Mouse (Mus musculus): ENCODE measurements at regions not wholly inside any gene's neighbourhood (a gene's known extent, or its start where the extent isn't known, plus 50 kb on each side); places are given as distances from the start of the nearest gene placed in this dataset.

DNA sequence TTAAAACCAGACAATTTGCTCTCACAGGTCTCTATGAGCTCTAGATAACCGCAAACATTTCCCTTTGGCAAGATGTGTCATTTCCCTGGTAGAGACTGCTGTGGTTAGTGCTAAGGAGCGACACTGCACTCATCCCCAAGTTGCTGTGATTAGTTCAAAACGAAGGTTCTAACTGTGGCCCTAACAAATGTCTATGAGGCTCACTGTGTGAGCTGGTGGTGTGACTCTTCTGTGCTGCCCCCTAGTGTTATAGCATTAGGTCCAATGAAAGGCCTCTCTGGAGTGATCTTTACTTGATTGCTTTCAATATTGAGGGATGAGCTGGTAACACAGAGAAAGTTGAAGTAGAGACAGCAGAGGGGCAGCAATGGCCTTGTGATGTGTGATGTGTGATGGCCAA, 262.7 kb downstream of the Pmp22 start:
- DNase-seq (ENCODE audit: inconsistent age in 2 of 2, low spot score in 1 of 2) = peak in 1 of 2 experiments; percentile 36

DNA sequence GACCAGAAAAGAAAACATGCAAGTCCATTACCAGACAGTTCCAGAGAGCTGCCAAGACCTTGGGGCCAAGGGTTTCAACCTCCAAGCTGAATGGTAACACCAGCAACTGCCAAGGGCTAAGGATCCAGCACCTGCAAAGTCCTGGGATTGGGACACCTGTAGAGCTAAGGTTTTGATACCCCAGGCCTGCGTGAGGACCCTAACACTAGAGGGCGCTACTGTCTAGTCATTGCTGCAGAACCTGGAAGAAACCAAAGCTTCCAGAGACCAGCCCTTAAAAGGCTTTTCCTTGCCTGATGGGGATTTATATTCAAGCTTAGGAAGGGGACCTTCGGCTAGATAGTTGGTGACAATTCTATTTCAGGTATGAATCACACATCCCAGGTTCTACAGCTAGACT, 263.6 kb downstream of the Pmp22 start:
- DNase-seq (ENCODE audit: inconsistent age in 2 of 2, low spot score in 1 of 2) = peak in 1 of 2 experiments; percentile 51

DNA sequence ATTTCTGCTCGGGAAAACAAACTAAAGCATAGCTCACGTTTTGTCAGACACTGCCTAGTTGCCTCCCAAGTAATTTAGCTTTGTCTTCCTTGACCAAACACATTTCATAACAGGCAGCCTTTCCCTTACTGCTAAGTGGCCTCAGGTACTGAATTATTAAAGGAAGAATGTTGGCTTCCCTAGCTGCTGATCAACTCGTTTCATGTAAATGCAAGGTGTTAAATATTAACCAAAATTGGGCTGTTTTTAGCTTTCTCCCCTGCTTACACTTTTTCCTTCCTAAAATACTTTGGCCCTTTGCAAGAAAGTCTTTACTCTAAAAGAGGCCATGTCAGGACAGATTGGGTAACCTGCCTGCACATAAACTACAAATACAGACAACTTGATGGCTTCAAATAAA, 265.4 kb downstream of the Pmp22 start:
- DNase-seq (ENCODE audit: inconsistent age in 2 of 2, low spot score in 1 of 2) = no peak

DNA sequence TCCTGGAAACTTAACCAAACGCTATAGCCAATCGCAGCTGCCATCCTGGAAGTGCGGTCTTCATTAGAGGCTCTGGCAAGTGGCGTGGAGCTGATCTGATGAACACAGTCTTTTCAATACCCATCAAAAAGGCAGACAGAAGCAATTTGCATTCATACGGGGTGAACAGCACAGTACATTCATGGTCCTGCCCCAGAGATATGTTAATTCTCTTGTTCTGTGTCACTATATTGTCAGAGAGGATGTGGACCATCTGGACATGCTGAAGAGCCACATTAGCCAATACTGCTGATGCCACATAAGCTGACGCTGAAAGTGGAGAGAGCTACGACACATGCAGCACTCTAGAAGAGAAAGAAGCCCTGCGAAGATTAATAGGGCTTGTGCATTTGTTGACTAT, 267.6 kb downstream of the Pmp22 start:
- no peak for DNase-seq (ENCODE audit: inconsistent age in 2 of 2, low spot score in 1 of 2)

DNA sequence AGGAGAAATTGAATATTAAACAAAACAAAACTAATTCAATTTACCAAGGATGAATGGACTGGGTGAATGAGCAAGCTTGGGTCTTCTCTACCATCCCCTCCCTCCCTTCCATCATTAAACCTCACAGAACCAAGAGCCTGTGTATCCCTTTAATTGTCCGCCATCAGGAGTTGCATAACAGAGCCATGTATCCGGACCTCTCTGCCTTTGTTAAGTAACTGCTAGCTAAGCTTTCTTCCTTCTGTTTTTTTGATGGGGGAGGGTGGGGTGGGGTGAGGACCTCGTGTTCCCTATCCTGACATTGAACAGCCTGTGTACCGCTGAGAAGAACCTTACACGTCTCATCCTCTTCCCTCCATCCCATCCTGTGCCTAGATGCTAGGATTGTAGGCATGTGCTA, 274.0 kb downstream of the Pmp22 start:
- DNase-seq (ENCODE audit: inconsistent age in 2 of 2, low spot score in 1 of 2) = no peak

DNA sequence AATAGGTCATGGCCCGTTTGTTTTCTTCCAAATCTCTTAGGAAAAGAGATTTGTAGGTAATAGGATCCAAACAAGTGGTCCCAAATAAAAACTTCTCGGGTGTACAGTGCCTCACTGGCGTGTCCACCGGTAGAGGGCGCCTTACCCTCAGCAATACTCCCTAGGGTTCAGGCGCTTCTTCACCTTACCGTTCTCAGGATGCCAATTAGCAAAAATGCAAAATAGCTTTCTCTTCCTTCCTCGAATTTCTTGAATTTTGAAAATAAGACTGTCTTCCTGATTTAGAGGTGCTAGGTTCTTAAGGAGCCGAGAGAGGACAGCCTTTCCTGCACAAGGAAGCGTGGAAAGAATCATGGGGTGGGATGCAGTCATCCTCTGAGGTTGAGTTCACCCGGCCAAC, 275.9 kb downstream of the Pmp22 start:
- peak; percentile 48 to 81 for DNase-seq (ENCODE audit: inconsistent age in 2 of 2, low spot score in 1 of 2)

DNA sequence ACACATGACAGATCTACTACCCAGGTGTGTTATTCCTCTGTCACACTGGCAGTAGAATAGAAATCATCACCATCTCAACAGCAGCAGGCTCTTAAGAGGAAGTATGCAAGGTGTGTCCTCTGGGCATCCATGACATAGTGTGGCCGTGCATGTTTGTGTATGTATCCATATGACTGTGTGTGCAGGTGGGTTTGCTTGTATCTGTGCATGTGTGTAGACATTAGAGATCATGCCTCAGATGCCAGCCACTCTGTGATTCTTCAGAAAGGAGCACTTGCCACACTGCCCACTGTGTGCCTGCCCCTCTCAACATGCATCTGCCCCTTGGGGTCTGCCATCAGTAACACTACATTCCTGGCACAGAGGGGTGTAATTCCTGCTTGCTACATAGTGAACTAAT, 280.6 kb downstream of the Pmp22 start:
- no peak for DNase-seq (ENCODE audit: inconsistent age in 2 of 2, low spot score in 1 of 2)

DNA sequence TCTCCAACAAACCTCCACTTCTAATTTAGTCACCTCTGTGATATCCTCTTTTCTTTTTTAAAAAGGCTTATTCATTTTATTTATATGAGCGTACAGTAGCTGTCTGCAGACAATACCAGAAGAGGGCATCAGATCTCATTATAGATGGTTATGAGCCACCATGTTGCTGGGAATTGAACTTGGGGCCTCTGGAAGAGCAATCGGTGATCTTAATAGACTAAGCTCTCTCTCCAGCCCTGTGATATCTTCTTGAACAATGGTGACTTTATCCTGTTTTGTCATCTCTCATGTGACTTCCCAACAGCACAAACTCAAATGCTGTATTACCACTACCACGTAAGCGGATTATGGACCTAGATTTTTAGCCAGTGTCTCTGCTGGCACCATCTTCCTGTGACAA, 282.1 kb downstream of the Pmp22 start:
- no peak for DNase-seq (ENCODE audit: inconsistent age in 2 of 2, low spot score in 1 of 2)

DNA sequence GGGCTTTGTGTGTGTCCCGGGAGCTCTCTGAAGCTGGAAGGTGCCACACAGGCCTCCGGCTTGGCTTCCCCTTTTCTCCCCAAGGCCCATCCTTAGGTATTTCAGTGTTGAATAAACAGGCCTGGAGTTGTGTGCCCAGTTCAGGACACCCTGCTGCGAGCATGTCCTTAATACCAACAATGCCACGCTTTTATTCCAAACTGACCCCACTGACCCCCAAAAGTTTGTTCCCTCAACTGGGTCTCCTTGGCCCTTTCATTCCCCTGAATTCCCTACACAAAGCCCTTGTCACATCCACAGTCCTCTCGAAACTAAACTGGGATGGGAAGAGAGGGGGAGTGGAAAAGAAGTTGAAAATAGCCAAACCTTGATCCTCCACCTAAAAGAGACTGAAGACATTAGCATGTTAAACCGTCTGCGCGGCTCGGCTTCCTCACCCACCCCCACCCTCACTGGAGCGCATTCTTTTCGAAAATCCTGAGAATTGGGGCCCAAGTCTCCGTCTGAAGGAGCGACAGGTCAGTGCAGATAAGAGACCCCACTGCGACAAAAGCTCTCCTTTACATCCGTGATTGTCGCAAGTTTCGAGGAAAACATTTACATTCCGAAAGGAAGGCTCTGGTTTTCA, 283.7 kb downstream of the Pmp22 start:
- DNase-seq (ENCODE audit: inconsistent age in 2 of 2, low spot score in 1 of 2) = no peak

DNA sequence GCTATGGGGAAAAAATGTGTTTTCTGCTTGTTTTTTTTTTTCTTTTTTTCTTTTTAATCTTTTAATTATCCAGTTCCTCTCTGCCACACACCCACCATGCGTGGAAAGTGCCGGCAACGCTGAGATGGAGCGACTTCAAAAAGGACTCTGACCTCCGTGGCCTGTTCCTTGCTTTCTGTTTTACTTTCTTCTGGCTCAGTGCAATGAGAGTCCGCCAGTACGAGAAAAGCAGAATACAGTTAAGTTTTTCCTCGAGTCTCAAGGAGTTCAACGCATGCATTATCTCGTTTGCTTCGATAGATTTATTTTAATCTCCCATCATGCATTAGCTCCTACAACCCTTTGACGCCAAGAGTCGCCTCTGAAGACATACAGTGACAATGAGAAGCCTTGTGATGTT, 284.3 kb downstream of the Pmp22 start:
- DNase-seq (ENCODE audit: inconsistent age in 2 of 2, low spot score in 1 of 2) = peak in 1 of 2 experiments; percentile 26

DNA sequence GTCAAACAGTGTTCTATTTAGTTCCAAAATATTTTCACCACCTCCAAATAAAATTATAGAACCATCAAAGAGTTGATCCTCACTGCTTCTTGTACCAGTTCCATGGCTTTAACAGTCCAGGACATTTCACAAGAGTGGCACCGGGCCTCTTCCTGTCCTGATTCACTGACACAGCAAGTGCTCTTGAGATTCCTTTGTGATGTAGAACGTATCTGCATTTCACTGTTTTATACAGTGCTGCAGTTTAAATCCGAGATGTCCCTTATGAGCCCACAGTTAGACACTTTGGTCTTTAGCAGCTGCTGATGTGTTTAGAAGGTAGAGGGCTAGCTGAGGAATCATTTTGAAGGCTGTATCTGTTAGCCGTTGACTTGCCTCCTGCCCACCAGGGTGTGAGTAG, 284.8 kb downstream of the Pmp22 start:
- no peak for DNase-seq (ENCODE audit: inconsistent age in 2 of 2, low spot score in 1 of 2)

DNA sequence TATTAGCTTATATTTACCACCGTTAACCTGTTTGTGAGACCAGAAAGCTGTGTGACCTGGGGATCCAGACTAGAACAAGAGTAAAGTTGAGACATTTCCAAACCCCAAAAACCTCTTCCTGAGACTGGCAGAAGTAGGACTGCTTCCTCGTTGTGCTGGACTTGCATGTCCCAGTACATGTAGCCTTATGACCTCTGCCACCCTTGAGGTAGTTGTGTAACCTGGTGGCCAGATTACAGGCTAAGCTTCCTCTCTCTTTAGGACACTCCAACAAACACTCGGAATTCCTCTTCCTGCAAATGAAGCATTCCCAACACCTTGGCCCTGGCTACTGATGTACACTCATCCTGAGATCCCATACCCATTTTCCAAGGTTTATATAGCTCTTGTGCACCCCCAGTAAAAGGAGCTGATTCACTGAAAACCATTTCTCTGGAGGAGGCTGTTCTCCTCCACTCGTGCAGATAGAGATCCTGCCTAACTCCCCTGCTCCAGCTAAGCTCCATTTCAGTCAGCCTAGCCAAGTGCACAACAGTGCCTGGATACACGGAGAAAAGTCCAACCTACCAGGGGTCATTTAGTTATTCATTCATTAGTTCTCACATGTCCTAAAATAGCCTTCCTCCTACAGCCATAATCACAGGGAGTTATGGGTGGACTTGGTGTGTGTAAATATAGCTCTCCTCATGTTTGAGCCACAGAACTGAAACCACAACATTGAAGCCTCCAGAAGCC, 289.4 kb downstream of the Pmp22 start:
- DNase-seq (ENCODE audit: inconsistent age in 2 of 2, low spot score in 1 of 2) = no peak

DNA sequence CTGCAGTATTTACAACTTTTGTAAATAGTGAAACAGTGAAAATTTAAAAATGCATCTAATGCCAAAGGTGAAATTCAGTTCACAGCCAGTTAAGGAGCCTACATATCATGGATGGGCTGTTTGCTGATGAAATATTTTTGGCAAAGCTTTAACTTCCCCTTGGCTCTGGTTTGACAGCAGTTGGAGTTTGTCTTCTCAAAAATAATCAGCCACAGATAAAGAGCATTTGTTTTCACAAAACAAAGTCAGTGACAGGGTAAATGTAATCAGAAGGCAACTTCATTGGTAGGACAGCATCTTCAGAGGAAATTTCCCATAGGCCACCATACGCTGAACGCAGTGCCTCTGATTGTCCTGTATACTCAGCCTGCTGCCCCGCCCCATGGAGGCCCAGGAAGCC, 291.6 kb downstream of the Pmp22 start:
- no peak for DNase-seq (ENCODE audit: inconsistent age in 2 of 2, low spot score in 1 of 2)

DNA sequence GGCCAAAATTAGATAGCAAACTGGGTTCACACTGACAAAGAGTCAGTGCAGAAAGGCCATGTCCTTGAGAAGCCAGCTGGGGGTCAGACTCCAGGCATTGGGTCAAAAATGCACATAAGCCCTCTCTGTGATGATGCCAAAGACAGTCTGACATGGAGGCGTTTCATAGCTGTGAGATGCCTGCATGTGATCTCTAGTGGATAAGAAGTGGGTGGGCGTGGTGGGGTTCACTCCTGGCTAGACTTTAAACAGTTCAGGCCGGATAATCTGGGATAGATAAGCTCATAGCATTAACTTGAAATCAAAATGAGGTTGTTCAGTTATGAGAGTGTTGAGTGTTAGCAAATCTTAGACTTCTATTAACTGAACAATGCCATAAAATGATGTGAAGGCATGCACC, 293.3 kb downstream of the Pmp22 start:
- no peak for DNase-seq (ENCODE audit: inconsistent age in 2 of 2, low spot score in 1 of 2)

DNA sequence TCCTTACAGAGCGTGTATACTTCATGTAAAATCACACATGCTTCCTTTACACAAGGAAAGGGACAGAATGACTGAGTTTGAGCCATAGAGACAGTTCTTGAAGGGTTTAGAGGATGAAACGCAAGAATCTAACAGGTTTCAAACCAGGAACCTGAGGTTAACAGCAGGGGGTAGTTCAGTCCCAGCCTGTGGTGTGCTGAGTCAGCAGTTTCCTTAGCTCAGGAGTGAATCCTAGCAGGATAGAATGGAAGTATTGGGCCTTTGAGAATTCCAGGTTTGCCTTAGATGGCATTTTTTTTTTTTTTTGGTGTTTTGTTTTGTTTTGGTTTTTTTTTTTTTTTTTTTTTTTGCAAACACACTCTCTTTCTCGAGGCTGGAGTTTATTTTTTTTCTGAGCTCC, 295.5 kb downstream of the Pmp22 start:
- DNase-seq (ENCODE audit: inconsistent age in 2 of 2, low spot score in 1 of 2) = no peak

DNA sequence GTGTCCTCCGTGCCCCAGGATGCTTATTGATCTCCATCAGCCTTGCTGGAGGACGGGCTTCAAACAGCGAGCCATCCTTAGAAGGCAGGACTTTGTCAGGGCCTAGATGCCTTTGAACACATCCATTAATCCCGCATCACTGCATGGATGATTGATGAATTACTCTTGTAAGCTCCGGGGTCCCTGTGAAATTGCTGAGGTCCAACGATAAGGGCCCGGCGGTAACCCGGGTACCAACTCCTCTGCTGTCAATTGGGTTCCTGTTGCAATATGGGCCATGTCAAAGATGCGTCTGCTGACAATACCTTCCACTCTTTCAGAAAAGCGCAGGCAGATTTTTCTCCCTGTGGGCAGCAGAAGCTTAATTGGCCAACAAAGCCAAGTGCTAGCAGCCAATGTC, 297.0 kb downstream of the Pmp22 start:
- no peak for DNase-seq (ENCODE audit: inconsistent age in 2 of 2, low spot score in 1 of 2)

DNA sequence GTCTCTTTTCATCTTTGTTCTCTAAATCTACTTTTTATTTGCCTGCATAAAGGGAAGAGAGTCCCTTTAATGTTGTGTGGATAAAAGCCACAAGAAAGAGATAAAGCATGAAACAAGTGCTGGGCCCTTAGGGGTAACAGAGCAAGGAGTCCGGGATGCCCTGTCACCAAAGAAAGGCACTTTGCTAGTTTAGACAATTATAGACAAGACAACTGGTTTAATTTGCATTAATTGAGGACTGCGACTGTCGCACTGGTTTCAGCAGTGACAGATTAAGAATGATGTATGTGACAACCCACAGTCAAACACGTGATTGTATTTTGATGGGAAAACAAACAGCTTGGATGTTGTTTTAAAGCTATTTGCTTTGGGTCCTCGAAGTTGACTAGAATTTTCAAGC, 325.0 kb downstream of the Pmp22 start:
- DNase-seq (ENCODE audit: inconsistent age in 2 of 2, low spot score in 1 of 2) = no peak

DNA sequence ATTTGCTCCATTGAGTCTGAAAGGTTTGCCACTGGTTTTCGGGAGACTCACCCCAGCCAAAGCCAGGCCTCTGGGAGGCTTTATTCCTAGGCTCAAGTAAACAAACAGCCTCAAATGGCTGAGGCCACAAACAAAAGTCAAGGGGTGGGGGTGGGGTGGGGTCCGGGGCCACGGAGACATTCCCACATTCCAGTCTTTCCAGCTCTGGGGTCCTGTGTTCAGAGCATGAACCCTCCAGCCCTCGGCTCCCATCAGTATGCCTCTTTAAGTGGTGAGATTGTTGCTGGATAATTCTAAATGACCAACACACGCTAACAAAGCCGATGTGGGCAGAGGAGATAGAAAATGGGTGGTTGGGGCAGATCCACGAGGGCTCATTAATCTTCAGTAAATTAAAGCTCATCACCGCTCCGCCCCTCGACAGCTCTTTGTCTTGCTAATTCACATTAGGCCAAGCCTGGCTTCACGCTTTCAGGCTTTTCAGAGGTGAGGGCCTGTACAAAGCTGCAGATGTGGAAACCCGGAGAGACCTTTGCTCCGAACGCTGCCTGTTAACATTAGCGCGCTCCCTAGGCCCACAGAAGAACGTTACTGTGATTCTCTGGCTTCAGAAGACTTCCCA, 326.2 kb downstream of the Pmp22 start:
- DNase-seq (ENCODE audit: inconsistent age in 2 of 2, low spot score in 1 of 2) = no peak

DNA sequence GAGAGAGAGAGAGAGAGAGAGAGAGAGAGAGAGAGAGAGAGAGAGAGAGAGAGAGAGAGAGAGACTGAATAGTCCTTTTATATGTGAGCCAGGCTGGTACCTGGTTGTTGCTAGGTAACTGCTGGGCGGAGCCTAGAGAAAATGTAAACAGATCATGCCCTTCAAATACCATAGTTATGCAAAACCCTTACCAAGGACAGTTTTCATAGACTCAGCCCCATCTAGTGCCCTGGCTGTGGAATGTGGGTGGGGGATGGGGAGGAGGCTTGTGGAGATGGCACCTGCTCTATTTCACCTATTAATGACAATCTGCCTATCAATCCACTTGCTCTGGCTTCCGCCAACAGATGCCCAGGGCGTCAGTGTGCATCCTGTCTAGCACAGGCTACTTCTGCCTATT, 327.6 kb downstream of the Pmp22 start:
- no peak for DNase-seq (ENCODE audit: inconsistent age in 2 of 2, low spot score in 1 of 2)

DNA sequence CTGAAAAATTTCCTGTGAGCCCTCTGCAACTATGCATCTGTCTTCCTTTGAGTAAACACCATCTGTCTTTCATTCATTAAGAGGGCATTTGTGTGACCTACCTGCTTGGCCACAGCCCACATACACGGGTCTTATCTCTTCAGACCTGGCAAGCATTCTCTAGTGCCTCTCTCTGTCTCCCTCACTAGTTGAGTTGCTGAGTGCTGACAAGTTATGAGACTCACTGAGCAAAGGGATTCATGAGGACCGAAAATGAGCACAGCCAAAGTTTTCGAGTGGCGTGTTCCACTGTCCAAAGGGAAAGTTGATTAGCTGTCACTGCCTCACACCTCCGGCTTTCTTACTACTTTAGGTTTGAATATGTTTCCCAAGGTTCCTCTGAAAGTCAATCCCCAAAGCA, 328.5 kb downstream of the Pmp22 start:
- DNase-seq (ENCODE audit: inconsistent age in 2 of 2, low spot score in 1 of 2) = no peak

DNA sequence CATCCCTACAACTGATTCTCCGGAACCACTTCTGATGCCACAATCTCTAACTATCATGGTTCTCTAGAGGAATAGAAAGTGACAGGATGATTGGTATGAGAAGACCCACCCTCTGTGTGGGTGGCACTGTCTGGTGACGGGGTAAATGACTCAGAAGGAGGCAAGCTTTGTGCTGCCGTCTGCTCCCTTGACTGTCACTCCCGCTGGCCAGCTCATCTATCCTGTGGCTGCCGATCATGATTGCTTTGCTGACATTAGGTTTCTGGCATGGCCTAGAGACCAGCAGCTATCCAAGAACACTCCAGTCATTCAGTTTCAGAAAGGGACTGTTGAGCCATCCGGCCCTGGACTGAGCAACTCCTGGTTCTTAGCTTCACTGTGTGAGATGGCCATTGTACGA, 331.4 kb downstream of the Pmp22 start:
- DNase-seq (ENCODE audit: inconsistent age in 2 of 2, low spot score in 1 of 2) = no peak

DNA sequence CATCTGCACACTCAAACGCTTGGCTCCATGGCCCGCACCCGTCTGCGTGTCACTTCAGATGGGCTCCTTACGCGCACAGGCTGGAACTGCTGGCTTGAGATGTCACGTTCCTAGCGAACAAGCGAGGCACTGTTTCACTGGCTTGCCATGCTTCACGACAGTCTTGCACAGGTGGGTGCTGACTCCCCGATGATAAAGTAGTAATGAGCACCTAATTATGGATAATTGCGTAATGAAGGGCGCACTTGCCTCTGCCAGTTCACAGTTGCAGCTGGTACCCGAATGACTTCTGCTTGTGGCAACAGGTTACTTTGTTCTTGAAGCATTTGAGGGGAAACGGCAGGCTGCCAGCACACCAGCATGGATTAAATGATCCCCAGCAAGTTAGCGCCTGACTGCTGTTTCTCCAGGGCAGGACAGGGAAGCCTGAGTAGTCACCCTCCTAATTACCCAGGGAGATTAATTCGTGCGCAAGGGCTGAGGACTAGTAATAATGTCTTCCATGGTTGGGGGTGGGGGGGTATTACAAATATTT, 335.1 kb downstream of the Pmp22 start:
- no peak for DNase-seq (ENCODE audit: inconsistent age in 2 of 2, low spot score in 1 of 2)
